Mouse (Mus musculus): ENCODE data around the gene Nhlrc2.
"Not testable (repeated sequence)": the region's sequence is repeated elsewhere in the genome, so short reads cannot be mapped to it uniquely, and the experiment has no call there.

GRCm38 (mm10) chr19:56503525-56503924 is 44.5 kb upstream of the Nhlrc2 start:
- not testable (repeated sequence) for TF ChIP-seq FLI1 (IDR thresholded peaks at IDR 0.05; ENCODE audit: low read length); GATA1 (IDR thresholded peaks at IDR 0.05; ENCODE audit: borderline replicate concordance, low read length)
